Mouse (Mus musculus) embryonic fibroblast, embryonic 13.5 days (primary cell): Measurements from ENCODE around the gene Eif1.

Source experiments
- CTCF ChIP-seq: IDR thresholded peaks from 2 replicates; pipeline ENCODE4 v1.5.1; 2011; ENCODE audit warnings: mild to moderate bottlenecking, control low read depth, low read length, moderate library complexity, borderline replicate concordance; ENCODE audit not compliant: insufficient read depth
- POLR2A ChIP-seq: IDR thresholded peaks from 2 replicates; pipeline ENCODE4 v1.6.1; 2011; ENCODE audit warnings: low read depth, mild to moderate bottlenecking, control low read depth, low read length, moderate library complexity

DNA sequence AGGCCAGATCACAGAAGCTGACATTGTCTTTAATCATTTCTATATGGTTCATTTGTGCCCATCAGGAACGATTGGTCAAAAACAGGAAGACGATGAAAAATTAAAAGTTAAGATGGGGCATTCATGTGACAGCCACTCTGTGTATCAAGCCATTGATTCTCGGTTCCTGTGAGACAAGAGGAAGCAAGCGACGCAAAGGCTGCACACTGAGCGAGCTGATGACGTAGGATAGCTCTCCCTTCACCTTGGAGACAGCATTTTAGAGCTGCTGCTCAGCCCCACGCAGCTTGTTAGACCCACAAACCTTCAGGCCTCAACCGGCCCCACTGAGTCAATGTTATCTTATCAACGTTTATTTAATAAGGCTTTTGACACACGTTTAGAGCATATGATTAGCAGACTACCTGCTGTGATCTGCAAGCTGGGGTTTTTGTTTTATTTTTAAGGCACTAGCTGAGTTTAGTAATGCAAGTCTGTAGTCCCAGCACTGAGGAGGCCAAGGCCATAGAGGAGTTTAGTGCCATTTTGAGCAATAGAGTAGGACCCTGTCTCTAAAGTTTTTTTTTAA, 5.5 kb downstream of the Eif1 start:
- TF ChIP-seq CTCF: no peak
- no peak for TF ChIP-seq POLR2A
